Mouse (Mus musculus): Measurements from ENCODE around the gene Zfyve27.
A peak's percentile ranks its signal among the peaks of the same experiment; 100 is the strongest.

Zfyve27 gene

DNA sequence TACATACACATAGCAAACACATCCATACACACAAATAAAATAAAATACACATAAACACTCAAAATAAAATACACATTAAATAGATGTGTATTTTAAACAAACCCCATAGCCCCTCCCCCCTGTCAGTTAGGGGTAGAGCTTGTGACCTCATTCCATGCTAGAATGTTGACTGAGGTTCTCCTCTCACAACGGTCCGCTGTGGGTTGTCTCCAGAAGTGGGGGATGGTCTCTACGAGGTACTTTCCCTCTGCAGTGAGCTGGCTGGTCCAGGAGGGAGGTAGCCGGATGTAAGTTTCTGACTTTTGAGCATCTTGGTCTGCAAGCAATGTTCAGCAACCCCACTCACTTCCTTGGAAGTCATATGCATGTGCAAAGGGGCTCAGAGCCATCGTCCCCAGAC, at the start of gene Zfyve27:
Zfyve27 (plus strand) TSS at position 188 of the 400 bp plus-strand sequence.
- no peak for DNase-seq (ENCODE audit: low spot score in 2 of 2)

DNA sequence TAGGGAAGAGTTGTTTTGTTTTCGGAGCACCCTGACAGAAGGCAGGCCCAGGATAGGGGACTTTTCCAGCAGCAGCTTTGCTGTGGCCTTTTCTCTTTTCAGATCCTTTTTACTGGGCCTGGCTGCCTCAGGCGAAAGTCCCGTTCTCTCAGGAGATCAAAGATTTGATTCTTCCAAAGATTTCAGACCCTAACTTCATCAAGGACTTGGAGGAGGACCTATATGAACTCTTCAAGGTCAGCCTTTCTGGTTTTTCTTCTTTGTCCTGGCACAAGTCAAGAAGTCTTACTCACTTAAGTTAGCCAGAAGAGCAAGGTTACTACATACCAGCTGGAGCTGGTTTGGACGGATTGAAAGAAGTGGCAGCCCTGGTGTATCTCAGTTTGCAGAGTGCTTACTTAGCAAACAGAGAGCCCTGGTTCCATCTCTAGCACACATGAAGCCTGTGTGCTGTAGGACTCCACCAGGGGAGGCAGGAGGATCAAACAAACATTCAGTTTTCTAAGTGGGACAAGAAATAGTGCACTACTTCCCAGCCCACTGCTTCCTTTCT, 47.9 kb upstream of the Zfyve27 start:
- no peak for DNase-seq (ENCODE audit: low spot score in 2 of 2)

DNA sequence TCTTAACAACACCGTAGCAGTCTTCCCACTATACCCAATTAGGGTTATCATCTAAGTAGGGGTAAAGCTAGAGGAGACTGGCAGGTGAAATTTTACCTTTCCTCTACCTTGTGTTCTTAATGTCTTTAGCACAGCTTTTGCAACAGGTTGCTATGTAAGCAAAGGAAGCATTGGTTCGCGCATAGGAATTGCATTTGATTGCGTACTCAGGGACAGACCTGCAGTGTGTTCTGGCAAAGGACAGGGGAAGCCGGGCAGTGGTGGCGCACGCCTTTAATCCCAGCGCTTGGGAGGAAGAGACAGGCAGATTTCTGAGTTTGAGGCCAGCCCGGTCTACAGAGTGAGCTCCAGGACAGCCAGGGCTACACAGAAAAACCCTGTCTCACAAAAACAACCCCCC, 45.6 kb upstream of the Zfyve27 start:
- no peak for DNase-seq (ENCODE audit: low spot score in 2 of 2)

DNA sequence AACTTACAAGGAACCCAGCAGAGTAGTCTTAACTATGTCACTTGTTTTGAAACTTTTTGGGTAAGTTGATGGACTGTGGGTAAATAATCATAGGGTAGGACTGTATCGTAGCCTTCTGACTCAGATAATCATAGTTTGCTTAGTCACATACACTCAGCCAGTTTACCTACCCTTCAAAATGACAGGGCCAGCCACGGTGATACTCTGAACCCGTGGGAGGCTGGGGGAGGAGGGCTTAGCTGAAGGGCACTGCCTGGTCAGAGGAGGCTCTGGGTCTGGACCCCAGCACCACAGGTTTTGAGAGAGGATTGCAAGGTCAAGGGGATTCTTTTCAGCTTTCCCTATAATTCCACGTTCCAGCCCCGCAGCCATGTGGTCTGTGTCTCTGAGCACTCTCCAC, 45.2 kb upstream of the Zfyve27 start:
- no peak for DNase-seq (ENCODE audit: low spot score in 2 of 2)

GRCm38 (mm10) chr19:42120451-42120850, 43.3 kb upstream of the Zfyve27 start:
- DNase-seq (ENCODE audit: low spot score in 2 of 2), result no peak

- DNase-seq (ENCODE audit: low spot score in 2 of 2), result no peak
Measured at GRCm38 (mm10) chr19:42124684-42125083, 39.1 kb upstream of the Zfyve27 start.

DNA sequence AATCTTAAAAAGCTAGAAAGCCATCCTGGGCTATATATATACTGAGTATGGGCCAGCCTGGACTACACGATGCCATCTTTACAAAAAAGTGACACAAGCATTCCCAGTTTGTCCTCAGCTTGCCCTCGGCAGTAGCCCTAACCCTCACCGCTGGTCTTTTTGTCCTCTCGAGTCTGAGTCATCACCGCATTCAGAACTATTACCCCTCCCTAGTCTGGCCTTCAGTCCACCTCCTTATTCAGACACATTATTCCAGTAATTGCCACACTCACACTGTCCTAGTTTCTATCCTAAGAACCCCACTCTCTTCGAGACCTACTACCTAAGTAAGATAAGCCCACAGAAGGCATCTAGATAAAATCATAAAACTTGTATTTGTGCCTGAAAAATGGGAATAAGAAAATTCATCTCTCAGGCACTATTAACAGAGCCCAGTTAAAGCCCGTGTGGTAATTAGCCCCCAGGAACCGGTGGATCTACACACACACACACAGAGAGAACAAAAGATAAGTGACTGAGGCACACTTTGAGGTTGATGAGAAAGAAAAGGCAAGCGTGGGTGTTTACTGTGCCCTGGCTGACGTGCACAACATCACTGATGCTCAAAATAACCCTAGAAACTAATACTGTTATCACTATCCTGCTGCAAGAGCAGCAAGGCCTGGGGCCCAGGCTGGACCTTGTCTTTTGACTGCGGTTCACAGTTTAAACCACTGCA, 38.1 kb upstream of the Zfyve27 start:
- DNase-seq (ENCODE audit: low spot score in 2 of 2), result no peak

- DNase-seq (ENCODE audit: low spot score in 2 of 2), result no peak
Measured at GRCm38 (mm10) chr19:42126219-42126605, 37.5 kb upstream of the Zfyve27 start.

GRCm38 (mm10) chr19:42127024-42127423, 36.7 kb upstream of the Zfyve27 start:
- no peak for DNase-seq (ENCODE audit: low spot score in 2 of 2)

DNA sequence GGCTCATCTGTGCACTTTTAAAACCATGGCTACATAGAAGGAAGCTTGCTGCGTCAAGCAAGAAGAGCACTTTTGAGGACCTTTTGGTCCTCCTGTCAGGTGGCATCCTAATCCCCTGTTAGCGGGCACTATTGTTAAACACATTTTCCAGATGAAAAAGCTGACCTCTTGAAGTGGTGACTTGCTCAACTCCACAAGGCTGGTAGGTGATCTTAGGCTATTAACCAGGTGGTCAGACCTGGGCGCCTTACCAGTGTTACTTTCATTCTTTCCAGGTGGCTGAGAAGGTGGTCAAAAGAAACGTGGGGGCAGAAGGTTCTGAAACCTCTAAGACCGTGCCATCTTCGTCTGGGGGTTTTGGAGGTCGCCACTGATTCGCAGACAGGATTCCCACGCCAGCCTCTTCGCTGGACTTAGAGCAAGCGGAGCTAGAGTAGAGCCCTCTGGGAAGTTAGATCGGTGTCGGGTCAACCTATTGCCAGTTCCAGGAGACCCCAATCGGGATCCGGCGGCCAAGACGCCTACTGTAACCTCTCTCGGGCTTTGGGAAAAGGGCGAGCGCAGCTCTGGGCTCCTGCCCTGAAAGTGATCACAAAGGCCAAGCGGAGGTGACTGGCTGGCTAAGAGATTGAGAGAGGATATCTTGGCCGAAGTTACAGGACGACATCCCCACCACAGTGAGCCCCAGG, 35.6 kb upstream of the Zfyve27 start:
- no peak for DNase-seq (ENCODE audit: low spot score in 2 of 2)

DNA sequence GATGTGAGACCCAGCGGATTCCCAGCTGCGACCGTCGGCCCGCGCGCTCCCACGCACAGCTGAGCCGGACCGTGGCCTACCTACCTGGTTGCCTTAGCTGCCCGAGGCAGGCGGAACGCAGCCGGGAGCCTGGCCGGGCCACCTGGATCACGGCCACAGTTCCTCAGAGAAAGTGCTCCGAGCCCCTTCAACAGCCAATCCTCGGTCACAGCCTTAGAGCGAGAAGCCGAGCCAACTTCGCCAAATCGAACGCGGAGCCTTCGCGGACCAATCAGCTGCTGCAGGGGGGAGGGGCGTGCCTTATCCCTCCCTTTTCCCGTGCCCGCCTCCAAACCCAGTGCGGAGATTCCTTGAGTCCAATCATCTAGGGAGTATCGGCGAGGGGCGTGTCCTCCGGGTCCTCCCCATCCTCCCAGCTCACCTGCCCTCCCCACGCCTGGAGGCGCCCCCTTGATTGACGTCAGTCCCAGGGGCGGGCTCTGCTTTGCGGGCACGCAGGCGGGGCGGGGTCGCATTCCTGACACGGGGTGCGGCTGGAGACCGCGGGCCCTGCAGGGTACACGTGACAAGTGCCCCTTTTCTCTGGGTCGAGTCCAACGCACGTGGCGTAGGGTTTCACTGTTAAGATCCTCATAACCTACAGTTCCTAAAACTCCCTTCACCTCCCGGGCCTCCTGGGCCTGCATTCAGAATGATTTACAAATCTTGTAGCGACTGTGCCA, 34.8 kb upstream of the Zfyve27 start, which contains the start of gene Avpi1:
Avpi1 (minus strand) TSS at position 273 of the 722 bp plus-strand sequence.
- peak; percentile 90 for DNase-seq (ENCODE audit: low spot score in 2 of 2)

DNA sequence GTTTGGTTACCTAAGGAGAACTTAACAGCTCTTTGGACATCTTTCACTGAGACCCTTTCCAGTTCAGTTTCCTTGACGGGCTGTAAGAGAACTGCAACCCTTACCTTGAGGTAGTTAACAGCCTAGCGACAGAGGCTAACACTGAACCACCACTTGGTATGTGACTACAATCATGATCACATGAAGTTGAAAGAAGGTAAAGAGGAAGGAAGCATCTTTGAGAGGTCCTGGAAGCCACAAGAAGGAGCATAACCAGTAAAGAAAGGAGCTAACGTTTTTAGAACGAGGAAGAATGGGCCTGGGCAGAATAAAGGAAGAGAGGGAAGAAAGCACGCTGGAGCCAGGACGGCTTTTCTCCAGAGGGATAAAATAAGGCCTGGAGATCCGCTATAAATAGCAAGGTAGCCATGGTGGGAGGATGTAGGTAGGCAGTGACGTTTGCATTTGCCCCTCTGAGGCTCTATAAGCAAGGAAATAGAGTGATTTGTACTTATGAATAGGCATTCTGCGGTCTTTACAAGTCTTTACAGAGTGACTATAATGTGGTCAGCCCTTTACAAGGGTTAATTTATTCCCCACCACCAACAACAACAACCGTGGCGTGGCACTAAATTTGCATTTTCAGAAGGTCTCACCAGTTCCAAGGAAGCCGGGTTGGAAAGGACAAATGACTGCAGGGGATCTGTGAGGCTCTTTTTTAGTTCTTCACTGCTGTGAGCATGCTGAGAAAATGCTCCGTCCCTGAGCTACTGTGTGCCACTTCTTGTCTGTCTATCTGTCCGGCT, 34.0 kb upstream of the Zfyve27 start:
- DNase-seq (ENCODE audit: low spot score in 2 of 2), result no peak

DNA sequence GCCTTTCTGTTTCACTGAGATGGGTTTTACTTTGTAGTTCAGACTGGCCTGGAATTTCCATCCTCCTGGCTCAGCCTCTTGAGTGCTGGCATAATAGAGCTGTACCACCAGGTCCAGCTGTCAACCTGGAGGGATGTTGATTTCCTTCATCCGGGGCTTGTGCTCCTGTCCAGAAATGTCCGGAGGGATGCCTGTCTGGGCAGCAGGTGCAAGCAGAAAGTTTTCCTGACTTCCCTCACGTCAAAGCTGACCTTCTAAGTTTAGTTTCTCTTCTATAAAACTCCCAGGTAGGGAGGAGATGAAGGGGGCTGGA, 33.5 kb upstream of the Zfyve27 start:
- no peak for DNase-seq (ENCODE audit: low spot score in 2 of 2)

DNA sequence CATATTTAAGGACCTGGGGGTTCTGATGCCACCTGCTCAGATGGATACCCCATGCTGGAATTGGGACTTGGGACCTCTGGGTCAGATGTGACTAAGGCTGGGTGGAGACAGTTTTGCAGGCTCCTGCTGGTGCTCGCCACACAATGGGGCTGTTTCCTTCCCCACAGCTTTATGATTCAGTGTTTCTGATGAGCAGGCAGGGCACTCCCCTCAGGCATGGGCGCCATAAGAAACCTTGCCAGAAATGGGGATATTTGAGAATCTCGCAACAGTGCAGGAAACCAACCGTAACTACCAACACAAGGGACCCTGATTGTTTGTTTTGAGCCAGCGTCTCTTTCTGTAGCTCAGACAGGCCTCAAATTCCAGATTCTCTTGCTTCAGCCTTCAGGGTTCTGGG, 32.6 kb upstream of the Zfyve27 start:
- no peak for DNase-seq (ENCODE audit: low spot score in 2 of 2)

DNA sequence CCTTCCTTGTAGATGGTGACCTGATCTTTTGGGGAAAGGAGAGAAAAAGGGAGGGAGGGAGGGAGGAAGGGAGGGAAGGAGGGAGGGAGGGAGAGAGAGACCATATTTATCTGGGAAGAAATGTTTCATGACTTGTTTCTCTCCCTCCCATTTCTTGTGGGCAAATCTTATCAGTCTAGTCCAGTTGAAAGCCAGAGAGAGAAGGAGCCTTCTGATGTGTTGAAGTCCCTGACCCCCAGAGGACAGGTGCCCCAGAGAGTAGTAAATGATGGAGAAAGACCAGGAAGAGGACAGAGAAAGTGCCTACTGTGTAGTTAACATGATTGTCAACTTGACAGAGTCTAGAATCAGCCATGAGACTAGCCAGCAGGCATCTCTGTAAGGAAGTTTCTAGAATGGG, 28.7 kb upstream of the Zfyve27 start:
- no peak for DNase-seq (ENCODE audit: low spot score in 2 of 2)

- DNase-seq (ENCODE audit: low spot score in 2 of 2), result no peak
Measured at GRCm38 (mm10) chr19:42136126-42136525, 27.6 kb upstream of the Zfyve27 start.

GRCm38 (mm10) chr19:42137167-42137672, 26.5 kb upstream of the Zfyve27 start:
- no peak for DNase-seq (ENCODE audit: low spot score in 2 of 2)

DNA sequence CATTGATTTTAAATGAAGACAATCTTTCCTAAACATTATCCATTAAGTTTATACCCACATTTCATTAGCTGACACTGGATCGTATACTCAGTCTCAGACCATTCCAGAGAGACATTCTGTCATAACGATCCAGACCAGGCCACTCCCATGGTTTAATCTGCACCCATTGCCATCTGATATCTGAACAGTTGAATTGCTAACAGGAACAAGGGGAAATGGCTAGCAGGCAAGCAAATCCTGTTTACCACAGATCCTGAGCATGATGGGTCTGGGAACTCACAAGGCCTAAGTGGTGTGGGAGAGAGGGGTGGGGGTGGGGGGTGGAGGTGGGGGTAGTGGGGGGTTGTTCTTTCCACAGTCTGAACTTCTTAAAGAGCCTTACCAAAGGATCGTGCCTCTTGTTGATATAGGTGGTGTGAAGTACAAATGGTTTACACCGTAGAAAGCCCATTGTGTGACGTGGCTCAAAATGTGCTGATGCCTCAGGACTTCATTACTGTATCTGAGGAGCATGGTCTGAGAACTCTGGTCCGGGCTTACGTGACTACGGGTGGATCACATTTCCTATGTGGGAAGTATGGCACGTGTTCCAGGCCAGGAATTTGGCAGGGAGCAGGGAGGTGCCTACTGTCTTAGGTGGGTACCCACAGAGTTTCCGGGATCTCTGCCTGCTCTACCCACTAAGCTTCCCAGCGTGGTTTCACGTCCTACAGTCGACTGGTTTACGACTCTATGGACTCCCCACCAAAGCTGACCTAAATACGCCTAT, 25.1 kb upstream of the Zfyve27 start:
- no peak for DNase-seq (ENCODE audit: low spot score in 2 of 2)

GRCm38 (mm10) chr19:42139724-42140517, 23.8 kb upstream of the Zfyve27 start:
- no peak for DNase-seq (ENCODE audit: low spot score in 2 of 2)

DNA sequence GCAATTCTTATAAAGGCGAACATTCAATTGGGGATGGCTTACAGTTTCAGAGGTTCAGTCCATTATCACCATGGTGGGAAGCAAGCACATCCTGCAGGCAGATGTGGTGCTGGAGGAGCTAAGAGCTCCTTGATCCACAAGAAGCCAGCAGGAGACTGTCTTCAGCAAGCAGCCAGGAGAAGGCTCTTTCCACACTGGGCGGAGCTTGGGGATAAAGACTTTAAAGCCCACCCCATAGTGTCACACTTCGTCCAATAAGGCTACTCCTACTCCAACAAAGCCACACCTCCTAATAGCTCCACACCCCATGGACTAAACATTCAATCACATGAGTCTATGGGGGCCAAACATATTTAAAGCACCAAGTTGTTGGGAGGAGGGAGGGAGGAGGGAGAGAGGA, 21.8 kb upstream of the Zfyve27 start:
- DNase-seq (ENCODE audit: low spot score in 2 of 2), result no peak
